Mouse (Mus musculus) cortical plate, adult 2 months (tissue): Measurements from ENCODE around the gene Foxj2.

ENCODE experiments used
- CTCF ChIP-seq: fragments of 200-500 bp; IDR thresholded peaks from 2 replicates; pipeline ENCODE4 v1.5.1; 2011; ENCODE audit warnings: mild to moderate bottlenecking, control low read depth, low read length; ENCODE audit not compliant: insufficient read depth; ENCODE audit errors: extremely low read depth
- POLR2A ChIP-seq: fragments of 200-500 bp; IDR thresholded peaks from 2 replicates; pipeline ENCODE4 v1.6.1; 2011; ENCODE audit warnings: mild to moderate bottlenecking, low read length, control low read depth; ENCODE audit not compliant: insufficient read depth; ENCODE audit errors: extremely low read depth

DNA sequence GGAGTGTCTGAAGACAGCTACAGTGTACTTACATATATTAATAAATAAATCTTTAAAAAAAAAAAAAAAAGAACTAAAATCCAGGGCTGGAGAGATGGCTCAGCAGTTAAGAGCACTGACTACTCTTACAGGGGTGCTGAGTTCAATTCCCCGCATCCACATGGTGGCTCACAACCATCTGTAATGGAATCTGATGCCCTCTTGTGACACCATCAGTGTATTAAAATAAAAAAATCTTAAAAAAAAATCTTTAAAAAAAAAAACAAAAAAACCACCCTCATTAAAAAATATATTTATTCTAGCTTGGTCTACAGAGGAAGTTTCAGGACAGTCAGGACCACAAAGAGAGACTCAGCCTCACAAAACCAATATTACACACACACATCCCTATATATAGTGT is 45.4 kb upstream of the Foxj2 start:
- TF ChIP-seq POLR2A = no peak
- TF ChIP-seq CTCF = no peak
